Mouse (Mus musculus): ENCODE results near the gene Ascc2. TPM values are rescaled to one million over a fixed set of nuclear protein-coding genes. Genes with fewer than 3 reads are reported as not detected.
"Not testable (repeated sequence)": the region's sequence is repeated elsewhere in the genome, so short reads cannot be mapped to it uniquely, and the experiment has no call there.

The Ascc2 gene
- polyA plus RNA-seq, 1 experiment, result 33.4 TPM

DNA sequence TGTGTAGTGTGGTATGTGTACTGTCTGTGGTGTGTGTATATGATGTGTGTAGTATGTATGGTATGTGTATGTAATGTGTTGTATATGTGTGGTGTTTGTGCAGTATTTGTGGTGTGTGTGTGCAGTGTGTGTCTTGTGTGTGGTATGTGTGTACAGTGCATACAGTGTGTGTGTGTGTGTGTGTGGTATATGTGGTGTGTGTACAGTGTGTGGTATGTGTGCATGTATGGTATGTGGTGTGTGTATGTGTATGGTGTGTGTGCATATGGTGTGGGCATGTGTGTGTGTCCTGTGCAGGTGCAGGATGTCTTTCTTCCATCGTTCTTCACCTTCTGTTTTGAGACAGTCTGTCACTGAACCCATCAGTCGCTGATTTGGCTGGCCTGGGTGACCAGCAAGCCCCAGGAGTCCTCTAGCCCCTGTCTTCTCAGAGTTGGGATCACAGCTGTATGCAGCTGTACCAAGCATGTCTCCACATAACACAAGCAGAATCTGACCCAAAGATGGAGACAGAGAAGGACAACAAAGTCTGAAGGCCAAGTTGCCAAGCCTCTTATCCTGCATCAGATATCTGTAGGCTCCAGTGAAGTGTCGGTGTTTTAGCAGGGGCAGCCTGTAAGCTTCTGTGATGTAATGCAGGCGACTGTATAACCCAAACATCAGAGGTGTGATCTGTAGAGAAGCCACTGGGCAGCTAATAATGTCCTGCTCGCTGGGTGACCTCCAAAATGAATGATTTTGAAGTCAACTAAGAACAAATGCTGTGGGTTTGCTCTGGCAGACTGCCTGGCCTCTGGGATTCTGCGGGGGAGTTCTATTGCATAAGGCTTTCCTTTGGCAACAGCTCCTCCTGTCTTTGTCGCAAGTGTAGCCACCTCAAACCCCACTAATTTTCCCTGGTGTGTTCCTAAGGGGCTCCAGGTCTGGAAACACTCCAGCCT, 59.8 kb downstream of the Ascc2 start:
- Histone ChIP-seq H3K27ac (ENCODE audit: insufficient read depth, low read length) (no peak overlapping the region), H3K9me3 (replicated peaks; ENCODE audit: control insufficient read depth, insufficient read depth, low read length, poor library complexity, severe bottlenecking) (no peaks in the 10 kb centered on the region), H3K27me3 (ENCODE audit: control insufficient read depth, insufficient read depth, low read length, poor library complexity, severe bottlenecking) (no peaks in the 10 kb centered on the region), H3K36me3 (ENCODE audit: control insufficient read depth, insufficient read depth, low read length, poor library complexity, severe bottlenecking) (peaks cover 16% of the 10 kb centered on the region), H3K4me1 (ENCODE audit: control insufficient read depth, insufficient read depth, low read length) (no peaks in the 10 kb centered on the region), H3K4me3 (ENCODE audit: low read depth, low read length) (no peak overlapping the region), H3K9ac (ENCODE audit: low read depth, poor library complexity, severe bottlenecking) (no peak overlapping the region)
- TF ChIP-seq EP300 (IDR thresholded peaks at IDR 0.05; ENCODE audit: insufficient read depth, low read depth, low read length) (no peak), CTCF (IDR thresholded peaks at IDR 0.05; ENCODE audit: low read depth, low read length) (peak; percentile 23)

DNA sequence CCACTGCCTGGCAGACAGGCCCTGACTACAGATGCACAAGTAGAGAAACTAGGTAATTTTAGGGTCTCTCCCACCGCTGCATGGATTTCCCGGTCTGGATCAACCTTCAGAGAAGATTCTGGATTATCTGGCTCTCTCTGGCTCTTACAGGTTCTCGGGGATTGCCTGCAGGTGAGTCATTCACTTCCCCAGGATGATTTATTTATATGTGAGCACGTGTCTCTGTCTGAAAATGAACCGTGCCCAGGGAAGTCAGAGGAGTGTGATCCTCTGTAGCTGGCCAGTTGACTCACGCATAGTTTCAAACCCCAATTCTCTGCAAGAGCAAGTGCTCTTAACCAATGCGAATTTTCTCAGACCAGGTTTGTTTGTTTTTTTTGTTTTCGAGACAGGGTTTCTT, 63.2 kb downstream of the Ascc2 start:
- Histone ChIP-seq H3K27ac (ENCODE audit: insufficient read depth, low read length) (no peak overlapping the region), H3K4me1 (ENCODE audit: control insufficient read depth, insufficient read depth, low read length) (no peaks in the 10 kb centered on the region), H3K9me3 (replicated peaks; ENCODE audit: control insufficient read depth, insufficient read depth, low read length, poor library complexity, severe bottlenecking) (no peaks in the 10 kb centered on the region), H3K9ac (ENCODE audit: low read depth, poor library complexity, severe bottlenecking) (no peak overlapping the region), H3K4me3 (ENCODE audit: low read depth, low read length) (no peak overlapping the region), H3K27me3 (ENCODE audit: control insufficient read depth, insufficient read depth, low read length, poor library complexity, severe bottlenecking) (no peaks in the 10 kb centered on the region), H3K36me3 (ENCODE audit: control insufficient read depth, insufficient read depth, low read length, poor library complexity, severe bottlenecking) (peaks cover 17% of the 10 kb centered on the region)
- TF ChIP-seq CTCF (IDR thresholded peaks at IDR 0.05; ENCODE audit: low read depth, low read length) (no peak), EP300 (IDR thresholded peaks at IDR 0.05; ENCODE audit: insufficient read depth, low read depth, low read length) (no peak), POLR2A (IDR thresholded peaks at IDR 0.05; ENCODE audit: insufficient read depth, low read length) (no peak)

DNA sequence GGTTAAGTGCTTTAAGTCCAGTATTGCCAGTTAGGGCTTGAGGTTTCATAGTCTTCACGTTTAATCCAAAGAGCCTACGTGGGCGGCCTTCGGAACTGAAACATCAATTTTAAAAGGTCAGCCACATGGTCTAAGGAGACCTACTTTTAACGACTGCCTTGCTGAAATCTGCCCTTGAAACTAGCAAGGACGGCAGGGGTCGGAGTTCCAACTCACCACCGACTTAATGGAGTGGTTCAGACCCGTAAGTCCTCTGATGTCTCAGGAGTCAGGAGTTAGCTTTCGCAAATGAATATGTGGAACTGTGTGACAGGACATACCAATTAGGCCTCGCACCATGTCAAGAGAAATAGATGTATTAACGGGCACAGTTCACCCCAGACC, 66.1 kb downstream of the Ascc2 start:
- no peaks in the 10 kb centered on the region for H3K9me3 ChIP-seq (replicated peaks; ENCODE audit: control insufficient read depth, insufficient read depth, low read length, poor library complexity, severe bottlenecking)
- peaks cover 17% of the 10 kb centered on the region for H3K36me3 ChIP-seq (ENCODE audit: control insufficient read depth, insufficient read depth, low read length, poor library complexity, severe bottlenecking)
- H3K27me3 ChIP-seq (ENCODE audit: control insufficient read depth, insufficient read depth, low read length, poor library complexity, severe bottlenecking), result no peaks in the 10 kb centered on the region
- H3K27ac ChIP-seq (ENCODE audit: insufficient read depth, low read length), result peak overlapping the region; percentile 11; the same call in 1 of the 2 replicates
- TF ChIP-seq POLR2A (IDR thresholded peaks at IDR 0.05; ENCODE audit: insufficient read depth, low read length), result no peak
- no peak for TF ChIP-seq CTCF (IDR thresholded peaks at IDR 0.05; ENCODE audit: low read depth, low read length)
- TF ChIP-seq EP300 (IDR thresholded peaks at IDR 0.05; ENCODE audit: insufficient read depth, low read depth, low read length), result no peak
- peak overlapping the region; percentile 86 for H3K4me3 ChIP-seq (ENCODE audit: low read depth, low read length)
- no peaks in the 10 kb centered on the region for H3K4me1 ChIP-seq (ENCODE audit: control insufficient read depth, insufficient read depth, low read length)
- H3K9ac ChIP-seq (ENCODE audit: low read depth, poor library complexity, severe bottlenecking), result peak overlapping the region; percentile 49

DNA sequence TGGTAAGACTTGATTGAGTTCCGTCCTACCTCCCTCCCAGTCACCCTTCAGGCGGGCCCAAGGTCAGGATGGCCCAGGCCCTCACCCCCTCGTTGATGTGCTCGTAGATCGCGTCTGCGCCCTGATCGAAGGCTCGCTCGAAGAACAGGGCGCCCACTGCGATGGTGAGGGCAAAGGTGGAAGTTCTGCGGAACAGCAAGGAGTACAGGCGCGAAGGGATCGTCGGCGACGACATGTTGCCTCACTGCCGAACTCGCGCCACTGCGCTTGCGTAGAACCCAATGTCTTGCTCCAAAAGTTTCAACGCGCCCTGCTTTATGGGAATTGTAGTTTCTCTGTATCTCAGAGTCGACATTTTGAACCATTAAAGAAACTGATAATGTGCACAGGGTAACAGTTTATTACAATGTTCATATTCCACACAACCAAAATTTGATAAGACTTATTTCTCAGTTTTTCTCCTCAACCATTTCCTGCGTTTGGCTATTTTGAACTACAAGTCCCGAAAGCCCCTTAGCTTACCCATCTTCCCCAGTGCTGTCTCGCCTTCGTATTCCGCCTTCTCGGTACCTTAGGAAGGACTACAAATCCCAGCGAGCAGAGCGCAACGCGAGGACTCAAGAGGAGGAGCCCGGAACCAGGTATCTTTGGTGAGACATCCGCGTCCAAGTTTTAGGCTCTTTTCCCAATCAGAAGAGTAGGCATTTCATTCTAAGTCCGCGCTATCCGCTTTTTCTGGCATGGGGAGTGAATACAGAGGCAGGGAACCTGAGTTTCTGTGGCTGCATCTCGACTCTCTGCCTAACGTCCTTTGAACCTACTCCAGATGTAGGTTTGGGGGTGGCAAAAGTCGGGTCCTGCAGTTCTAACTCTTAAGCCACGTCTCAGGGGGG, 66.8 kb downstream of the Ascc2 start, which contains the start of the genes Uqcr10 and Zmat5:
Uqcr10 (minus strand) TSS at position 271 of the 893 bp plus-strand sequence.
Zmat5 (plus strand) TSS at position 607 of the 893 bp plus-strand sequence.
- H3K27me3 ChIP-seq (ENCODE audit: control insufficient read depth, insufficient read depth, low read length, poor library complexity, severe bottlenecking), result no peaks in the 10 kb centered on the region
- H3K9me3 ChIP-seq (replicated peaks; ENCODE audit: control insufficient read depth, insufficient read depth, low read length, poor library complexity, severe bottlenecking), result no peaks in the 10 kb centered on the region
- TF ChIP-seq POLR2A (IDR thresholded peaks at IDR 0.05; ENCODE audit: insufficient read depth, low read length), result peak; percentile 95
- no peak for TF ChIP-seq CTCF (IDR thresholded peaks at IDR 0.05; ENCODE audit: low read depth, low read length)
- peaks cover 17% of the 10 kb centered on the region for H3K36me3 ChIP-seq (ENCODE audit: control insufficient read depth, insufficient read depth, low read length, poor library complexity, severe bottlenecking)
- peak within 1 kb of the TSS; percentile 84 for H3K27ac ChIP-seq (ENCODE audit: insufficient read depth, low read length)
- peak within 1 kb of the TSS; percentile 72 for H3K9ac ChIP-seq (ENCODE audit: low read depth, poor library complexity, severe bottlenecking)
- H3K4me3 ChIP-seq (ENCODE audit: low read depth, low read length), result peak within 1 kb of the TSS; percentile 92
- H3K4me1 ChIP-seq (ENCODE audit: control insufficient read depth, insufficient read depth, low read length), result no peaks in the 10 kb centered on the region

DNA sequence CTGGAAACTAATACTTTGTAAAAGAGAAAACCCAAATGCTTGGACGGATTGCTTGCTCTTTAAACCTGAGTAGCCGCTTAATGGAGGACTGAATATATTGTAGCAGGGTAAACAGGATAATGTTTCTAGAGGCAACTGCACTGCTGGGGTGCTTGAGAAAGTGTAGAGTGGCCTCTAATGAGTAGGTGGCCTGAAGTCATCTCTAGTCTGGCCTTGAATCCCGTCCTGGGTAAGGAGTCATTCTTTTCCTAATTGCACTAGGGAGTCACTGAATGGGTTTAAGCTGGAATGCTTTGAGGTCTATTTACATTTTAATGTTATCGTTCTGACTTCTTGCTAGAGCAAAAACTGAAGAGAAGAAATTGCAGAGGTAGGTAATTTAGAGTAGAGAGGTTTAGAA, 67.6 kb downstream of the Ascc2 start:
- Histone ChIP-seq H3K36me3 (ENCODE audit: control insufficient read depth, insufficient read depth, low read length, poor library complexity, severe bottlenecking) (peaks cover 17% of the 10 kb centered on the region), H3K27me3 (ENCODE audit: control insufficient read depth, insufficient read depth, low read length, poor library complexity, severe bottlenecking) (no peaks in the 10 kb centered on the region), H3K9ac (ENCODE audit: low read depth, poor library complexity, severe bottlenecking) (peak overlapping the region; percentile 72), H3K9me3 (replicated peaks; ENCODE audit: control insufficient read depth, insufficient read depth, low read length, poor library complexity, severe bottlenecking) (no peaks in the 10 kb centered on the region), H3K27ac (ENCODE audit: insufficient read depth, low read length) (peak overlapping the region; percentile 84), H3K4me3 (ENCODE audit: low read depth, low read length) (peak overlapping the region; percentile 92), H3K4me1 (ENCODE audit: control insufficient read depth, insufficient read depth, low read length) (no peaks in the 10 kb centered on the region)
- TF ChIP-seq EP300 (IDR thresholded peaks at IDR 0.05; ENCODE audit: insufficient read depth, low read depth, low read length), result no peak
- TF ChIP-seq CTCF (IDR thresholded peaks at IDR 0.05; ENCODE audit: low read depth, low read length), result no peak
- TF ChIP-seq POLR2A (IDR thresholded peaks at IDR 0.05; ENCODE audit: insufficient read depth, low read length), result no peak

DNA sequence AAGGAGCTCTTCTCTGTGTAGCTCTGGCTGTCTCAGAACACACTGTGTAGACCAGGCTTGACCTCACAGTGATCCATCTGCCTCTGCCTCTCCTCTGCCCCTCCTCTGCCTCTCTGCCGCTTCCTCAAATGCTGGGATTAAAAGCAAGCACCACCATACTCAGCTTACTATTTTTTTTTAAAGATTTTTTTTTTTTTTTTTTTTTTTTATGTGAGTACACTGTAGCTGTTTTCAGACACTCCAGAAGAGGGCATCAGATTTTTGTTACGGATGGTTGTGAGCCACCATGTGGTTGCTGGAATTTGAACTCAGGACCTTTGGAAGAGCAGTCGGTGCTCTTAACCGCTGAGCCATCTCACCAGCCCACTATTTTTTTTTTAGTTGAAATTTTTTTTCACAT, 72.6 kb downstream of the Ascc2 start:
- not testable (repeated sequence) for H3K4me1 ChIP-seq (ENCODE audit: control insufficient read depth, insufficient read depth, low read length); H3K27me3 ChIP-seq (ENCODE audit: control insufficient read depth, insufficient read depth, low read length, poor library complexity, severe bottlenecking); H3K36me3 ChIP-seq (ENCODE audit: control insufficient read depth, insufficient read depth, low read length, poor library complexity, severe bottlenecking); H3K9me3 ChIP-seq (replicated peaks; ENCODE audit: control insufficient read depth, insufficient read depth, low read length, poor library complexity, severe bottlenecking); H3K27ac ChIP-seq (ENCODE audit: insufficient read depth, low read length); H3K4me3 ChIP-seq (ENCODE audit: low read depth, low read length); H3K9ac ChIP-seq (ENCODE audit: low read depth, poor library complexity, severe bottlenecking)

All from ES-Bruce4 (cell line).